Comparison of ENCODE assay signal across 10 mouse cellular contexts in the genomic region with DNA sequence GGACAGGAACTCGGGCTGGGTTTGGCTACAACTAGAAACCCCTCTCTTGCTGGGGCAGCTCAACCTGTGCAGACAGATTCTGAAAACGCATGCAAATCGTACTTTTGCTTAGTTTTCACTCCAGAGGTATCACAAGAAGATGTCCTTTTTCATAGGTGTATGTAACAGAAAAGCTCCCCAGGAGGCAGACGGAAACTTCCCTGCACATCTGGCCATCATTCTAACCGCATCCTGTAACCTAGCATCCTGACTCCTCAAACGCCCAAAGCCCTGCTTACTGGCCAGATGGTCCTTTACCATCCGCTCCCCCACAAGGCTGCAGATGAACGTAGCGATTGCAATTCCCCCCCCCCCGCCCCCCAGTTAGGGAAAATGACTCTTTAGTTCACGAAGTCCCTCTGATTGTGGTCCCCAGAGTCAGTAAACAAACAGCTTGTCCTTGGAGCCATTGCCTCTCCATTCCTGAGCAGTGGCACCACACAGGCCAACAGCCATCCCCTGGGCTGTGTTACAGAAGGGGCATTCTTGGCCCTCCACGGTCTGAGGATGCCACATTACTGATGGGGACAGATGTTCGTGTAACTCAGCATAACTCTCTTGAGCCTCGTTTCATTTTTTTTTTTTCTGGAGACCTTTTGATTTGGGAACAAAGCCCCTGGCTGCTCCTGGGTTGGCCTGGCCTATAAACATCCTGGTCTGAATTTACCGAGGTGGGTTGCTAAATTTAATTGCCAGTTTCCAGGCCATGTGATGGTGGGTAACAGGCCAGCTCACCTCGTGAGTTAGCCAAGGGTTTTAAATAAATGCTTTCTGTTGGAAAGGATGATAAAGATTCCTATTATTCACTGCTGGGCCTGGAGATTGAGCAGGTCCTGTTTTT.
DNase-seq lines count a peak whose midpoint lies in the region; ATAC-seq and TF ChIP-seq lines count a peak whose summit lies in the region.
"Had no signal": no experiment of that assay in that cellular context is flagged by ENCODE, and none has a peak within 500 bp of the region (broad histone marks: within the 10 kb centered on the region; RNA-seq: fewer than 3 reads in every experiment).

No protein-coding gene starts in this region.

- no peak overlapping the region for H3K9ac ChIP-seq in heart, postnatal 0 days (replicated peaks; ENCODE audit: low read depth, low read length)
- no peak overlapping the region for H3K9ac ChIP-seq in forebrain, embryonic 12.5 days

- H3K4me1 ChIP-seq in heart, postnatal 0 days (ENCODE audit: control insufficient read depth, insufficient read depth): peaks cover 6% of the 10 kb centered on the region
- H3K4me1 ChIP-seq in forebrain, embryonic 12.5 days: no peaks in the 10 kb centered on the region

- peak; percentile 42 for DNase-seq in CD4-positive, CD25-positive, alpha-beta regulatory T cell, adult 2 months (ENCODE audit: low read depth, low spot score)
- peak; percentile 41 for DNase-seq in CD4-positive helper T cell, adult 2 months (ENCODE audit: low read depth, low spot score)
- DNase-seq in heart, postnatal 0 days (ENCODE audit: low spot score): no peak
- DNase-seq in naive thymus-derived CD4-positive, alpha-beta T cell, adult 2 months (ENCODE audit: low read depth): peak; percentile 53
- no peak for DNase-seq in left cerebral cortex, postnatal 4 days
- DNase-seq in kidney, postnatal 4 days: no peak
- DNase-seq: kidney, adult 11 months had no signal

- no peak for ATAC-seq in CD4-positive, CD25-positive, alpha-beta regulatory T cell, adult 4 months
- ATAC-seq in heart, postnatal 0 days (ENCODE audit: insufficient read depth, low read depth): 0 out of 2 replicates have a peak, but pooled peaks have one; percentile 4
- no peak for ATAC-seq in forebrain, embryonic 12.5 days (ENCODE audit: low FRiP score)

- no peak for TF ChIP-seq CTCF in heart, postnatal 0 days (IDR thresholded peaks at IDR 0.05; ENCODE audit: low read depth)

- H3K27ac ChIP-seq in heart, postnatal 0 days (ENCODE audit: low read depth): peak overlapping the region; percentile 74
- H3K27ac ChIP-seq in forebrain, embryonic 12.5 days: no peak overlapping the region

- H3K4me2 ChIP-seq in heart, postnatal 0 days (ENCODE audit: low read depth, low read length): no peak overlapping the region
- no peak overlapping the region for H3K4me2 ChIP-seq in forebrain, embryonic 12.5 days
- H3K4me2 ChIP-seq: liver, embryonic 11.5 days had no signal

- intact Hi-C loops in left cerebral cortex, postnatal 4 days (cut with DNase I): no loop called here

- no peak for TF ChIP-seq EP300 in heart, postnatal 0 days (IDR thresholded peaks at IDR 0.05; ENCODE audit: low read depth)

- no peaks in the 10 kb centered on the region for H3K36me3 ChIP-seq in heart, postnatal 0 days (replicated peaks; ENCODE audit: control insufficient read depth, insufficient read depth, low read length)
- H3K36me3 ChIP-seq in forebrain, embryonic 12.5 days (replicated peaks): no peaks in the 10 kb centered on the region

- no peaks in the 10 kb centered on the region for H3K27me3 ChIP-seq in heart, postnatal 0 days (ENCODE audit: control insufficient read depth, insufficient read depth, low read length)
- no peaks in the 10 kb centered on the region for H3K27me3 ChIP-seq in forebrain, embryonic 12.5 days

- 0 out of 2 replicates have a peak, but pooled peaks cover 9% of the 10 kb centered on the region for H3K9me3 ChIP-seq in heart, postnatal 0 days (replicated peaks; ENCODE audit: control insufficient read depth, low read length)
- 0 out of 2 replicates have a peak, but pooled peaks cover 6% of the 10 kb centered on the region for H3K9me3 ChIP-seq in forebrain, embryonic 12.5 days

- 60% methylated on average over 16 of the region's 16 CpGs for WGBS in heart, postnatal 0 days
- 72% methylated on average over 16 of the region's 16 CpGs for WGBS in forebrain, embryonic 12.5 days

- no peak overlapping the region for H3K4me3 ChIP-seq in heart, postnatal 0 days (ENCODE audit: low read depth, low read length)
- H3K4me3 ChIP-seq in forebrain, embryonic 12.5 days (replicated peaks): no peak overlapping the region

Comparison
In these comparisons a context has a peak if more than half of its experiments do, and no peak if none do; other contexts are left out.
1. DNase-seq: peak in CD4-positive, CD25-positive, alpha-beta regulatory T cell, adult 2 months (single experiment), CD4-positive helper T cell, adult 2 months (single experiment) and naive thymus-derived CD4-positive, alpha-beta T cell, adult 2 months (single experiment); none in heart, postnatal 0 days (single experiment), left cerebral cortex, postnatal 4 days (single experiment) and kidney, postnatal 4 days (0 of 2).